Mouse (Mus musculus): ENCODE data around the gene Gm17455.

GRCm38 (mm10) chr10:60395605-60396004, 3.9 kb upstream of the Gm17455 start:
- no peak for TF ChIP-seq CTCF (IDR thresholded peaks at IDR 0.05; ENCODE audit: borderline replicate concordance, insufficient read depth, low read length)
- TF ChIP-seq POLR2A (IDR thresholded peaks at IDR 0.05; ENCODE audit: low read depth, low read length), result no peak
